Mouse (Mus musculus): ENCODE data around the gene Emc7.

The Emc7 gene

DNA sequence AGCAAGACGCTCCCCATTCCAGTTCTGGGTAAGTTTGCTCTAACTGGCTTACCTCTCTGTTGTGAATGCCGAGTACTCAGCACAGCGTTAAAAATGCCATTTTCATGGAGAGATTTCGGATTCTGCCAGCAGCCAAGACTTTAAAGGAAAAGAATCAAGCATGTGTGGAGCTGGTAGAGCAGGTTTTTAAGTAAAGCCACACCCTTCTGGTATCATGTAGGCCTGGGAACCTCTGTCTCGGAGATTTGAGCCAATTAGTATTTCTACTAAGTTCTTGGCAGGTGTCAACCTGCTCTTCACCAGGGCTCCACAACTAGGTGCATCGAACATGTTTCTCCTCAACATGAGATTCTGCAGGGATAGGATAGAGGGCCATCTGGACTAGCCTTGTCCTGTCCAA is 21.8 kb downstream of the Emc7 start:
- no peak for DNase-seq (ENCODE audit: low read depth, low spot score)

DNA sequence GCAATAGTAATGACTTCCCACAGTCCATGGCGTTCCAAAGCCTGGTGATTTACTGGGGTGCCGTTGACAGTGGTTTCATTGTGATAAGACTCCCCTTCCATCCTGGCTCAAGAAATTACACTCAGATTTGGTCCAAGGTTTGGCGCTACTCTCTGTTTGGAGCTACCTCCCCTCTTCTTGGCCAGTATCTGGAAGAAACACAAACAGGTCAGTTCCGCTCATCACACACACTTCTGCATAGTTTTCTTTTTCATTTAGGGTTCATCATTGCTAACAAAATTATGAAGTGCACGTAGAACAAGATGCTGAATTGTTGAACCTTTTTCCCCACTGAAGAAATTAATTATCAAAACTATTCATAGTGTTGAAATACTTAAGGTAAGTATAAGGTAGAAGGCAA is 25.9 kb downstream of the Emc7 start, which contains the start of gene Chrm5:
TSS of gene Chrm5 (minus strand) at position 101 of the 400 bp plus-strand sequence.
- DNase-seq (ENCODE audit: low read depth, low spot score): no peak

DNA sequence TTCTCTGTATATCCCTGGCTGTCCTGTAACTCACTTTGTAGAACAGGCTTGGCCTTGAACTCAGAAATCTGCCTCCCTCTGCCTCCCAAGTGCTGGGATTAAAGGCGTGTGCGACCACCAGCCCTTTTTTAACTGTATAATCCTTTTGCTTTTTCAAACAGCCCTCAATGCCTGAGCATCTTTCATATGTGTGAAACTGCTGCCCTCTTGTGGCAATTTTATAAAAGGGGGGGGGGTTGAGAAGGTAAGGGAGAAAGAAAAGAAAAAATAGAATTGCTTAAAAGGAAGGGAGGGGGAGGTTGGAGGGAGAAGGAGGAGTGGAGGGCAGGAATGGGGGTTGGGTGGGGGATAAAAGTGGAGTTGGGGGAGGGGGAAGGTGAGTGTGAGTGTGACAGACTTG is 26.8 kb downstream of the Emc7 start:
- peak; percentile 55 for DNase-seq (ENCODE audit: low read depth, low spot score)

DNA sequence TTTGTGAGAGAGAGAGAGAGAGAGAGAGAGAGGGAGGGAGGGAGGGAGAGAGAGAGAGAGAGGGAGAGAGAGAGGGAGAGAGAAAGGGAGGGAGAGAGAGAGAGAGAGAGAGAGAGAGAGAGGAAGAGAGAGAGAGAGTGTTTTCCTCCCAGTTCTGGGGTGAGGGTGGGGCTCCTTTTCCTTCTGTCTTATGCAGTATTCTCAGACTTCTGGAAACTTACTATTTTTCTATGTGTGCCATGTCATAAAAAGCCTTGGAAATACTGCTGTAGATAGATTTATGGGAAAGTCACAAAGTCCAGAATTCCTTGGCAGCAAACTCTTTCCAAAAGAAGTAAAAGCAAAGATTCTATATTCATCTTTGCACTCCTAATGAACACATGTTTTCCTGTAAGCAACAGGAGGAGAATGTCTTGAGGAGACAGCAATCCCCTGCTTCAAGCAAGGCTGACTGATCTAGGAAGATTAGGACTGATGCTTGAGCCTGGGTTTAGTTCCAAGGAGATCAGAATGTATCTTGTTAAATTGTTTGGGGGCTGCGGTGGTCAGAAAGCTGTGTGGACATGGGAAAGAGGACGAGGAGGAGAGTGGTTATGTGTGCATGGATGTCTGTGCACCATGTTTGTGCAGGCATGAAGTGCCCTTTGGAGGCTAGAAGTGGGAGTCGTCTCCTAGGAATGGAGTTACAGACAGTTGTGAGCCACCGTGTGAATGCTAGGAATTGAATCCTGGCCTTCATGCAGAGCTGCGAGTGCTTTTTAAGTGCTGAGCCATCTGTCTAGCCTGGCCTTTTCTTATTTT is 27.9 kb downstream of the Emc7 start:
- DNase-seq (ENCODE audit: low read depth, low spot score): no peak

GRCm38 (mm10) chr2:112483334-112483651 is 28.5 kb downstream of the Emc7 start:
- DNase-seq (ENCODE audit: low read depth, low spot score): no peak

- peak; percentile 21 for DNase-seq (ENCODE audit: low read depth, low spot score)
These were observed 30.1 kb downstream of the Emc7 start for GRCm38 (mm10) chr2:112484886-112485285.

GRCm38 (mm10) chr2:112490483-112491196 is 35.8 kb downstream of the Emc7 start:
- DNase-seq (ENCODE audit: low read depth, low spot score): no peak

DNA sequence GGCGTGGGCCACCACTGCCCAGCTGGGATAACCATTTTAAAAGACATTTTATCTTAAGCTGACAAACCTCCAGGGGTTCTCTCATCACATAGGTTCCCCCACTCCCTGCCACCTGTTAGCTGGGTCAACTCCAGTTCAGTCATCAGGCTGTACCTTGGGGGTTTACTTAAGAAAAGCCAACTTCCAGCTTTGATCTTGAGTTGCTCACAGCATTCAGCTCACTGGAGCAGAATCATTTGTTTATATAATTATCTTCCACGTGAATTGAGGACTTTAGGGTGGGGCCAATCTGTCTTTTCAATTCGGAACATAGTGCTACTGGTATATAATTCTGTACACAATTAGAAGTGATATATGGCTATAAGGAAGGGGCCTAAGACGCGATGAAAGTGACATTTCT is 36.8 kb downstream of the Emc7 start:
- DNase-seq (ENCODE audit: low read depth, low spot score): no peak

GRCm38 (mm10) chr2:112492431-112492855 is 37.6 kb downstream of the Emc7 start:
- peak; percentile 45 for DNase-seq (ENCODE audit: low read depth, low spot score)

DNA sequence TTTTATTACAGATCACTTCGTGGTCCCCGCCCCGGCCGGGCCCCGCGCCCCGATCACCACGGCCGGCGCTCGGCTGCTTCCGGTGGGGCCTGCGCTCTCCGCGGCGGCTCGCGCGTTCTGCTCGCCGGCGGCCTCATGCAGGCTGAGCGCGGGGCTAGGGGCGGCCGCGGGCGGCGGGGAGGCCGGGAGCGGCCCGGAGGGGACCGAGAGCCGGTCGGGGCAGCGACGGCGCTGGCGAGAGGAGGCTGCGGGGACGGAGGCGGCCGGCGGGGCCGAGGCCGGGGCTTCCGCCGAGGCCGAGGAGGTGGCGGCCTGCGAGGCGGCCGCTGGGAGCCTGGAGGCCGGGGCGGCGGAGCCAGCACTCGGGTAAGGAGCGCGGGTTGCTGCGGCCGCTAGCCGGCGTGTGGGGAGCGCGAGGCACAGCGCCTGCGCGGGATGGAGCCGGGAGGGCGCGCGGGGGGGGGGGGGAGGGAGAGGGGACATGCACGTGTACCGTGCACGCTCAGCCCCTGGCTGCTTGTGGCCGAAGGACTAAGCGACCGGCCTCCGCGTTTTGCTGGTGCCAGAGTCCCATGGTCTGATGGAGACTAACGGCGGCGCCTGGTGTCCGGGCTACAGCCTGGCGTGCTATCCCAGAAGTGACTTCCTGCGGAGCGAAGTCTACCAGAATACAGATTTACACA is 38.2 kb downstream of the Emc7 start, which contains the start of gene Aven:
TSS of gene Aven (plus strand) at position 109 of the 683 bp plus-strand sequence.
- peak; percentile 73 for DNase-seq (ENCODE audit: low read depth, low spot score)

DNA sequence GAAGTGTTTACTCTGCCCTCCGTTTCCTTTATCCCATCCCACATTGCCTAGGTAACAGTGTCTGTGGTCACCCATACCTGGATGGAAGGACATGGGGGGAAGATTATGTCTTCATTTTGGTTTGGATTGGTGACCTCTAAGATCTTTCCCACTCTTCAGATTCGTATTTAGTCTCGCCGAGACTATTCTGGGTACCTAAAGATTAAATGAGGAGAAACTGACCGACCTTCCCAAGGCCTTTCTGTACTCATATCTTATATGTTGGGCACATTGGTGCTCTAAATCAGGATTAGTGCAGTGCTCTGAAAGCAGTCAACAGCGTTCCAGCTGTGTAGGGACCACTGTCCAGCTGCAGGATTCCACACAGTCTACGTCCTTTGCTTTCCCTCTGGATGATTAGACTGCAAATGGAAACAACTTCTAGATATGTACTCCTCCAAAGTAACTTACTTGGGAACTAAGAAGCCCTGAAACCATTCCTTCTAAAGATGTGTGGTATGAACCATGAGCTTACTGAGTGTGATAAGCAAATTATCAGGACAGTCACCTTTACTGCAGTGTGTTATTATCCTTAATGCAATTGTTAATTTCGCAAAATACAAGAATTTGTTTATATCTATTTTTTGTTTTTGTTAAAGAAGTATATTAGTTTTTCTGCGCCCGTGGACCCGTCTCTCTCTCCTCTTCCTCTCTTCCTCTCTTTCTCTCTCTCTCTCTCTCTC is 38.9 kb downstream of the Emc7 start:
- no peak for DNase-seq (ENCODE audit: low read depth, low spot score)

GRCm38 (mm10) chr2:112497851-112498250 is 43.1 kb downstream of the Emc7 start:
- DNase-seq (ENCODE audit: low read depth, low spot score): peak; percentile 99

- peak; percentile 94 for DNase-seq (ENCODE audit: low read depth, low spot score)
These were observed 46.4 kb downstream of the Emc7 start for GRCm38 (mm10) chr2:112501209-112501608.

DNA sequence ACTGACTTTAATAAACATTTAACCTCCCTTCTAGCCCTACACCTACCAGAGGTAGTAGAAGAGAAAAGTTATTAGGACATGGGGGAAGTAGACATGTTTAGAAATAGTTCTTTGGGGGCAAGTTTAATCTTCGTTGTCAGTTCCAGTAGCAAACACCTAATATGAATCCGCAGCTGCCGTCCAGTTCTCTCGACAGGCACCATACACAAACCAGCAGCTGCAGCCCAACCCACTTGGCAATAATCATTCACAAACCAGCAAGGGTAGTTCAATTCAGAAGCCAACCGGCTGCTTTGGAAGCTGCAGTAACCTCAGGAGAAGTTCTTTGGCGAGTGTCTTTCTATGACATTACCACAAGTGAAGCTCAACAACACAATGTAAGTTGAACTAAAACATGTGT is 49.2 kb downstream of the Emc7 start:
- DNase-seq (ENCODE audit: low read depth, low spot score): no peak

GRCm38 (mm10) chr2:112506841-112507435 is 52.1 kb downstream of the Emc7 start:
- DNase-seq (ENCODE audit: low read depth, low spot score): no peak

DNA sequence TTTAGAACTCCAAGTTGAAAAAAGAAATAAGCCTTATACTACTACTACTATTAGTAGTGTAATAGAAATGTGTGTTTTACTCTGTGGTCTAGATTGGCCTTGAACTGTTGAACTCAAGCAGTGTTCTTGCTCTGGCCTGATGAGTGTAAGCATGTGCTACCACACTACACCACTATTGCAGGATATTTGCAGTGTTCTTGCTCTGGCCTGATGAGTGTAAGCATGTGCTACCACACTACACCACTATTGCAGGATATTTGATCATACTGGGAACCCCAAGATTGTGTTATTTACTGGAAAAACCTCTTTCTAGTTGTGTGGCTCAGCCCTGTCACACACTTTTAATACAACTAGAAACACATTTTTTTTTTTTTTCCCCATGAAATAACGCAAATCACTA is 52.6 kb downstream of the Emc7 start:
- no peak for DNase-seq (ENCODE audit: low read depth, low spot score)

GRCm38 (mm10) chr2:112510140-112510539 is 55.3 kb downstream of the Emc7 start:
- peak; percentile 23 for DNase-seq (ENCODE audit: low read depth, low spot score)

GRCm38 (mm10) chr2:112513036-112513435 is 58.2 kb downstream of the Emc7 start:
- no peak for DNase-seq (ENCODE audit: low read depth, low spot score)

GRCm38 (mm10) chr2:112516728-112517127 is 61.9 kb downstream of the Emc7 start:
- no peak for DNase-seq (ENCODE audit: low read depth, low spot score)

- DNase-seq (ENCODE audit: low read depth, low spot score): no peak
These were observed 62.4 kb downstream of the Emc7 start for GRCm38 (mm10) chr2:112517218-112517617.

DNA sequence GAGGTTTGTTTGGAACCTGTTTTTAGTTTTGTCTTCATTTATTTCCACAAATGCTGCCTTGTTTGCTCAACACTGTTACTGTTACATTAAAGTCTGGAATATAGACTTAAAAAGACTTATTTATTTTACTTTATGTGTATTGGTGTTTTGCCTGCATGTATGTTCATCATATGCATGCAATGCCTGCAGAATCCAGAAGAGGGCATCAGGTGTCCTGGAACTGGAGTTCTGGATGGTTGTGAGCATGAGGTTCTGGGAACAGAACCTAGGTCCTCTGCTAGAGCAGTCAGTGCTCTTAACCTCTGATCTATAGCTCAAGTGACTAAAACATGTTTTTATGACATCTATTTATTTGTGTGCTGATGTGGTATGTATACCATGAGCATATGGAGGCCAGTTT is 63.7 kb downstream of the Emc7 start:
- peak; percentile 40 for DNase-seq (ENCODE audit: low read depth, low spot score)
